Mouse (Mus musculus) bone marrow macrophage, adult 2 months (primary cell): ENCODE results near the gene Washc2. TPM values are rescaled to one million over a fixed set of nuclear protein-coding genes. Genes with fewer than 3 reads are reported as not detected.

Experiments used
- H3K27ac ChIP-seq: 2 replicates; pipeline ENCODE4 v1.5.1; 2012; ENCODE audit warnings: low read depth, low read length; ENCODE audit not compliant: insufficient read depth
- H3K4me1 ChIP-seq: 2 replicates; pipeline ENCODE4 v1.6.1; 2012; ENCODE audit warnings: low read length; ENCODE audit not compliant: control insufficient read depth, insufficient read depth
- H3K4me3 ChIP-seq: 2 replicates; pipeline ENCODE4 v1.5.1; 2012; ENCODE audit warnings: mild to moderate bottlenecking, low read length, moderate library complexity; ENCODE audit not compliant: insufficient read depth
- CTCF ChIP-seq: IDR thresholded peaks from 2 replicates; pipeline ENCODE4 v1.5.1; 2012; ENCODE audit warnings: low read depth, mild to moderate bottlenecking, low read length, moderate library complexity
- POLR2A ChIP-seq: IDR thresholded peaks from 2 replicates; pipeline ENCODE4 v1.6.1; 2012; ENCODE audit warnings: mild to moderate bottlenecking, low read depth, low read length, borderline replicate concordance
- polyA plus RNA-seq: library from polyadenylated mRNA; stranded (reverse); fragments of >200 nt; gene quantifications from 2 replicates; pipeline ENCODE4 v1.2.4, GENCODE M21; 2012; ENCODE audit not compliant: missing spikeins, insufficient read depth, insufficient read length

The Washc2 gene
- polyA plus RNA-seq, 1 experiment, result 90.9 TPM

DNA sequence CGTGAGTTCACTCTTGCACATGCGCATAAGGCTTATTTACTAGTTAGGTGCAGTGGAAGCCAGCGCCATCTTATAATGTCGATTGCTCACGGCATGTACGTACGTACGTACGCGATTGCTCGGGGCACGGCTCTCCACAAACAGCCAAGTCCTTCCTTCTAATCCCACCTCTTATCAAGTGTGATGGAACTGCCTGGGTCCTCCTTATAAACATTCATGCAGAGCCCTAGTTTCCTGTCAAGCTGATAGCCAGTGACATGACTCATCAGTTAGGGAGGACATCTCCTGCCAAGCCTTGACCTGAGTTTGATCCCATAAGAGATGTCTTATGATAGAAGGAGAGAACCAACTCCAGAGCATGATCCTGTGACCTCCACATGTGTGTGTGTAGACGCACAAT is 73.2 kb downstream of the Washc2 start:
- TF ChIP-seq POLR2A, result no peak
- H3K4me1 ChIP-seq, result peaks cover 24% of the 10 kb centered on the region
- no peak overlapping the region for H3K4me3 ChIP-seq
- no peak overlapping the region for H3K27ac ChIP-seq

DNA sequence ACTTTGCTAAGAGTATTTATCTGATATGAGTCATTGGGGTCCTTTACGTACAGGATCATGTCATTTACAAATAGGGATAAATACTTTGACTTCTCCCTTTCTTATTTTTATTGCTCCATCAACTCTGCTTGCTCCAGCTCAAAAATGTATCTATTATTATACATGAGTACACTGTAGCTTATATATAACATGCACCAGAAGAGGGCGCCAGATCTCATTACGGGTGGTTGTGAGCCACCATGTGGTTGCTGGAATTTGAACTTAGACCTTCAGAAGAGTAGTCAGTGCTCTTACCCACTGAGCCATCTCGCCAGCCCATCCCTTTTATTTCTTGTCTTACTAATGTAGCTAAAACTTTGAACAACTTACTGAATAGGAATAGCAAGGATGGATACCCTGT is 74.7 kb downstream of the Washc2 start:
- peaks cover 31% of the 10 kb centered on the region for H3K4me1 ChIP-seq
- H3K27ac ChIP-seq, result no peak overlapping the region
- no peak for TF ChIP-seq CTCF
- H3K4me3 ChIP-seq, result no peak overlapping the region

DNA sequence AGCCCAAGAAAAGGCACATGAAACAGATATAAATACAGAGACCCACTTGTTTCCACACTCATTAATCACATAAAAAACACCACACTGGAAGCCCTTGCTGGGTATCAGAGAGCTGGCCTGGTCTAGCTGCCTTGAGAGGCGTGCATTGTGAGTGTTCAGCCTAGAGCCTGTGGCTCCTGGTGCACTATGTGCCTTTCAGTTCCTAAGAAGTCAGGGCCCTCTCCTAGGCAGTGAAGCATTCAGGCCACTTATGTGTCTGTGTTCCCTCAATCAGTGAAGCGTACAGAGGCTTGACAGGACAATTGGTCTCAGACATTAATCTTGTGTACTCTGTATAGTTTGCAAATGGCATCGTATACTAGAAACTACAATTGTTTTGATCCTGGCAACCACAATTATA is 75.4 kb downstream of the Washc2 start:
- TF ChIP-seq POLR2A (no peak), CTCF (no peak)

DNA sequence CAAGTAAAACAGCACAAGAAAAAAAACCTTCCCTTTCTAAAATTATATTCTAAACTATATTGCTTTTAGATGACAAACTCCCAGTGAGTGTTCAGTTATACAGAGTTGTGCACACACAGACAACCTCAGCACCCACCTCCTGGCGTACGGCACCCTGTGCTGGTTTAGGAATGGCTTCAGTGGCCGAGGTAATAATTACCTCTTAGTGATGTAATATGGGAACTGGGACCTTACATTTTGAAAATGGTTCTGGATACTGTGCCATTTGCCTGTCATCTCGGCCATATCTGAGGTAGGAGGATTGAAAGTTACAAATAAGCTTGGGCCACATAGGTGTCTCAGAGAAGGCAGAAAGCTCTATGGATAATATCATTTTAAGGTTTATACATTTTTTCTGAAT is 78.5 kb downstream of the Washc2 start:
- Histone ChIP-seq H3K4me1 (peaks cover 7% of the 10 kb centered on the region), H3K4me3 (no peak overlapping the region), H3K27ac (no peak overlapping the region)
- TF ChIP-seq POLR2A (no peak), CTCF (no peak)

More for the DNA sequence above, 75.4 kb downstream of the Washc2 start:
- no peak overlapping the region for H3K27ac ChIP-seq
- H3K4me1 ChIP-seq, result peaks cover 29% of the 10 kb centered on the region
- no peak overlapping the region for H3K4me3 ChIP-seq

DNA sequence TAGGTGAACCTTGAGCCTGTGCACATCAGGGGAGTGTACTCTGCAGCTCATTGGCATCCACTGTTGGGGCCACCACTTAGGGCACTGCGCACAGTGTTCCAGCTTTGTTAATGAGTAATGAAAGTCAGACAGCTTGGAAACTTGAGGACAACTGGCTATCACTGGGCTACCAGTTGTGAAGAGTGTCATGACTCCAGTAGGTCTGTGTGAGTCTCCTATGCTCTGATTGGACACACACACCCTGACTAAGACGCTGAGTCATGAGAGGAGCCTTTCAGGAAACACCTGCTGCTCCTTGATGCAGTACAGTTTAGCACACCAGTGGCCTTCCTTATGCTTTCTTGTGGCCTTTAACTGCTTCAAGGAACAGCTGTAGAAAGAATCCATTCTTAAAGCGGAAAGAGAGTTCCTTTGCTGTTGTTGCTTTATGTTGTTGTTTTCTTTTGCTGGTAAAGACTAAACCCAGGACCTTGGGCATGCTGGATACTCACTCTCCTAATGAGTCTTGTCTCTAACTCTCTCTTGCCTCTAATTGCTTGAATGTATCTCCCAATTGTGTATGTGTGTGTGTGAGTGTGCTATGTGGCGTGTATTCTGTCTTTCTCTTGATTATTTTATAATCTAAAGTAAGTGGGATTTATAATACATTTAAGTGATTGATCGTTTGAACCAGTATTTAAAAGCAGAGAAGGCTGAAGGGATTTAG is 79.2 kb downstream of the Washc2 start:
- TF ChIP-seq CTCF, result no peak
- TF ChIP-seq POLR2A, result no peak
- Histone ChIP-seq H3K4me1 (peaks cover 7% of the 10 kb centered on the region), H3K4me3 (no peak overlapping the region), H3K27ac (no peak overlapping the region)

DNA sequence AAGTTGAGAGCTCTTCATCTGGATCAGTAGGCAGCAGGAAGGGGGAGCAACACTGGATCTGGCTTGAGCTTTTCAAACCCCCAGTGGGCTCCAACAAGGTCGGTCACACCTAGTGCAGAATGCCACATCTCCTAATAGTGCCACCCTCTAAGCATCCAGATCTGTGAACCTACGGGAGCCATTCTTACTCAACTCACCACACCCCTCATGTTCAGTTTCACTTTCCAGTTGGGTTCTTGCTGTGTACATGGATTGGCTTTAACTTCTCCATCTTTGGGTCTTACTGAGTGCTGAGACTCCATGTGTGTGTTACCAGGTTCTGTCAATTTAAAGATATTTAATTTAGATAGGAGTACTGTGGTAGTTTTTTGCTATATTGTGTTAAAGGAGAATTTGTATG is 103.6 kb downstream of the Washc2 start:
- peaks cover 5% of the 10 kb centered on the region; the same call in 1 of the 2 replicates for H3K4me1 ChIP-seq
- TF ChIP-seq POLR2A (no peak), CTCF (no peak)
- H3K4me3 ChIP-seq, result no peak overlapping the region
- H3K27ac ChIP-seq, result no peak overlapping the region

Other genes with a start within 250 kb of the Washc2 start
- gene Plxnd1, start 213.0 kb upstream of the Washc2 start, polyA plus RNA-seq, result 205 and 222 TPM in 2 replicates
- gene Tmcc1, start 14.6 kb upstream of the Washc2 start, polyA plus RNA-seq, result 41.2 and 41.6 TPM in 2 replicates
- gene Zfand4, start 56.2 kb downstream of the Washc2 start, polyA plus RNA-seq, result 5.8 and 6.6 TPM in 2 replicates
- 32.1 and 33.3 TPM in 2 replicates for gene March8, start 130.0 kb downstream of the Washc2 start, polyA plus RNA-seq